In genomic region chr1:192291286-192291685, GRCm38 (mm10) we compare ENCODE assay signal across 11 mouse cellular contexts.
DNase-seq lines count a peak whose midpoint lies in the region.
"Had no signal": no experiment of that assay in that cellular context is flagged by ENCODE, and none has a peak within 500 bp of the region (broad histone marks: within the 10 kb centered on the region; RNA-seq: fewer than 3 reads in every experiment).

No protein-coding gene starts in this region.

- peak; percentile 49 to 59 for DNase-seq in cerebellum, postnatal 10 days
- DNase-seq in cerebellum, adult 11-12 months: no peak
- DNase-seq in kidney, postnatal 4 days: peak; percentile 13 to 19
- DNase-seq in kidney, postnatal 10 days: no peak
- peak; percentile 5 for DNase-seq in 416B (ENCODE audit: low read depth)
- DNase-seq in embryo, embryonic 11.5 days (ENCODE audit: low read depth, low spot score): peak; percentile 2
- DNase-seq in layer of hippocampus, adult 9-10 months (ENCODE audit: low spot score): no peak
- DNase-seq: cerebellum, adult 8-10 months; liver, postnatal 0 days; lung, postnatal 14 days; thymus, postnatal 36 days had no signal

Comparison
In these comparisons a context has a peak if more than half of its experiments do, and no peak if none do; other contexts are left out.
1. DNase-seq: peak in cerebellum, postnatal 10 days (2 of 2), kidney, postnatal 4 days (2 of 2), 416B (single experiment) and embryo, embryonic 11.5 days (single experiment); none in cerebellum, adult 11-12 months (single experiment), kidney, postnatal 10 days (single experiment) and layer of hippocampus, adult 9-10 months (single experiment).